Mouse (Mus musculus) erythroblast, embryonic 14.5 days (primary cell): ENCODE data around the gene Uvrag.

Experiments used
- GATA1 ChIP-seq: IDR thresholded peaks from 2 replicates; pipeline ENCODE4 v1.6.1; 2012; ENCODE audit warnings: low read length, inconsistent platforms, mixed read lengths
- TAL1 ChIP-seq: IDR thresholded peaks from 3 replicates; pipeline ENCODE4 v1.6.1; 2012; ENCODE audit warnings: low read length, inconsistent platforms, mixed read lengths

DNA sequence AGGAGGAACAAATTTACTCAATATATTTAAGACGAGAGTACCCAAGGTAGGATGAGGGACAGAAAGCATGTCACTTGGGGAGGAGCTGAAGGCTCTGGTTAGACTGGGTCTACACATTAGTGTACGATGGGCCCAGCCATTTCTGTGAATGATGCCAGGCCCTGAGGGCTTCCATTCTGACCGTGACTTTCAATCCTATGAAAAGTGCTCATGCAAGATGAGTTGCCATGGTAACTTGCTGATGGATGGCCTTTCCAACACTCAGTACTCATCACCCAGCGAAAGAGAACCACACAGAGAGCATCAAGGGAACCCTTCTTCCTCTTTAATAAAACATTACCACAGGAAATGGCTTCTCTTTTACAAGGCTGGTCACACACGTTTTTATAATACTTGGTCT lies 252.1 kb downstream of the Uvrag start:
- no peak for TF ChIP-seq TAL1
- no peak for TF ChIP-seq GATA1
